Mouse (Mus musculus) liver, postnatal 0 days (tissue): ENCODE measurements at regions not wholly inside any gene's neighbourhood (a gene's known extent, or its start where the extent isn't known, plus 50 kb on each side); places are given as distances from the start of the nearest gene placed in this dataset.

ENCODE experiments used
- ATAC-seq: fragments of 200-750 bp; cut with Nextera tagmentation; 2 replicates; pipeline ENCODE4 v1.8.0; 2017; ENCODE audit warnings: mild to moderate bottlenecking, moderate library complexity
- DNase-seq: peaks from one replicate; pipeline ENCODE4 v3.0.0-alpha.2; 2016
- H3K27ac ChIP-seq: fragments of 300-500 bp; sonication (generic); 2 replicates; pipeline ENCODE4 v1.5.1; 2014; ENCODE audit warnings: antibody characterized with exemption, moderate library complexity, mild to moderate bottlenecking, low read depth
- H3K27me3 ChIP-seq: fragments of 300-500 bp; sonication (generic); 2 replicates; pipeline ENCODE4 v1.6.1; 2014; ENCODE audit warnings: low read length, control low read depth, mixed read lengths; ENCODE audit not compliant: insufficient read depth
- H3K36me3 ChIP-seq: fragments of 300-500 bp; sonication (generic); replicated peaks from 2 replicates; pipeline ENCODE4 v1.6.1; 2014; ENCODE audit warnings: mild to moderate bottlenecking, control low read depth, low read length, moderate library complexity, mixed read lengths; ENCODE audit not compliant: insufficient read depth
- H3K4me1 ChIP-seq: fragments of 300-500 bp; sonication (generic); 2 replicates; pipeline ENCODE4 v1.6.1; 2014; ENCODE audit warnings: antibody characterized with exemption, mild to moderate bottlenecking, control low read depth; ENCODE audit not compliant: insufficient read depth
- H3K4me2 ChIP-seq: fragments of 300-500 bp; sonication (generic); 2 replicates; pipeline ENCODE4 v1.6.1; 2014; ENCODE audit warnings: low read depth, mild to moderate bottlenecking, low read length, moderate library complexity, mixed read lengths
- H3K4me3 ChIP-seq: fragments of 300-500 bp; sonication (generic); 2 replicates; pipeline ENCODE4 v1.5.1; 2014; ENCODE audit warnings: low read depth, low read length
- H3K9ac ChIP-seq: fragments of 300-500 bp; sonication (generic); replicated peaks from 2 replicates; pipeline ENCODE4 v1.6.1; 2014; ENCODE audit warnings: mild to moderate bottlenecking, moderate library complexity
- H3K9me3 ChIP-seq: fragments of 300-500 bp; sonication (generic); 2 replicates; pipeline ENCODE4 v1.6.1; 2016; ENCODE audit warnings: mild to moderate bottlenecking, control low read depth, low read length, mixed read lengths
- CTCF ChIP-seq: sonication (generic); IDR thresholded peaks from 2 replicates; pipeline ENCODE4 v1.5.1; 2016; ENCODE audit warnings: antibody characterized with exemption, low read depth
- EP300 ChIP-seq: IDR thresholded peaks from 2 replicates; pipeline ENCODE4 v1.6.1; 2016; ENCODE audit warnings: antibody characterized with exemption, low read depth, mild to moderate bottlenecking
- WGBS: fragments of 180-500 bp; shearing (Covaris S2); extraction: QIAGEN DNeasy Blood & Tissue Kit; methylation state at CpG from one replicate; pipeline ENCODE4 v1.1.7; 2014; ENCODE audit not compliant: insufficient replicate concordance; 5-methylcytosine and 5-hydroxymethylcytosine counted together

DNA sequence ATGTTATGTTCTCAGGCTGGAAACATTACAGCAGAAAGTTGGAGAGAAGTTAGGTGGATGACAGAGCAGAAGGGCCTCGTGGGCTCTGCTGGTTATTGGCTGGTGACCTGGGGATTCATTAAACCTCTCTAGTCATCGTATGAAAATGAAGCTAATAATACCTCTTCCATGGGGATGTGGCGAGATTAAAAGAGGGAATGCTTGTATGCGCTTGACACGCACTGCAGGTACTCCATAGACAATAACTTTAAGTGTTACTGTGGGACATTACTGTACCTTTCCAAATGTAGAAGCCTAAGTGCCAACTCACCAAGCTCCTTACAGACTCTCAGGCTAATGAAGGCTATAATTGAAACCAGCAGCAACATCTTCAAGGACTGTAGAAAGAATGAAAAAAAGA is 303.1 kb downstream of the Fam198b start:
- Histone ChIP-seq H3K4me3 (no peak overlapping the region), H3K27ac (no peak overlapping the region), H3K4me2 (no peak overlapping the region), H3K4me1 (no peaks in the 10 kb centered on the region), H3K9me3 (no peaks in the 10 kb centered on the region), H3K9ac (no peak overlapping the region), H3K36me3 (no peaks in the 10 kb centered on the region), H3K27me3 (no peaks in the 10 kb centered on the region)
- no peak for TF ChIP-seq EP300
- DNase-seq (no peak), ATAC-seq (no peak)
- 72% methylated on average over 5 of the region's 5 CpGs for WGBS

DNA sequence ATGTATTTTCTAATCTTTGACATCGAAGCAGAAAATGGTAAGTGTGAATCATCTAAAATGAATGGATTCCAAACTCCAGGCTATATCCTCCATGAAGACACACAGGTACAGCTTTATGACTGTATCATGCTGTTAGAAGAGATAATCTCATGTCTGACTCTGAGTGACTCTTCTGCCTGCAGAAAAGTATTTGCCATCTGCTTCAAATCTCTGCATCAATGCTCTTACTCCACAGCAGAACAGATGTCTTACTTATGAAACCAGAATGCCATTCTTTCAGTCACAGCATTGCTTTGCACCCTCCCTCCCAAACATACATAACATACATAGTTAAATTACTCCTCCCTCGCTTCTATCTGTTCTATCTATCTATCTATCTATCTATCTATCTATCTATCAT is 316.6 kb downstream of the Fam198b start:
- no peak overlapping the region for H3K9ac ChIP-seq
- no peak overlapping the region for H3K4me2 ChIP-seq
- H3K27me3 ChIP-seq = no peaks in the 10 kb centered on the region
- DNase-seq (no peak), ATAC-seq (no peak)
- no peaks in the 10 kb centered on the region for H3K4me1 ChIP-seq
- 51% methylated on average over 2 of the region's 2 CpGs for WGBS
- TF ChIP-seq CTCF (no peak), EP300 (no peak)
- H3K4me3 ChIP-seq = no peak overlapping the region
- H3K36me3 ChIP-seq = no peaks in the 10 kb centered on the region
- H3K27ac ChIP-seq = no peak overlapping the region
- no peaks in the 10 kb centered on the region for H3K9me3 ChIP-seq

DNA sequence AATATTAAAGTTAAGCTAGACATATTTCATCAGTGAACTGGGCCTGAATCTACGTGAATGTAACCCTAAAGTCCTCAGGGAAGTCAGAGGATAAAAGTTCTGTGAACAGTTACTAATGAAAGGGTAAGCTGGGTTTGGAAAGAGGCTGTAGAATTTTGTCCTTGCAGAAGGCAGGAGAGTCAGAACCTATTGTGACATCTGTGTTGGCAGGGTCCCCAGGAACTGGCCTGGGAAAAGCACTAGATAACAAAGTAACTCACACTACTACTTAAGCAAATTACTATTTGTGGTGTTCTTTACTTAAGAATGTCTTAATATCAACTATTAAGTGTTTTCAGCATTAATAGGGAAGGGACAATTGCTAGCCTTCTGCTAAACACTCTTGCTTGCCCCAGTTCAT is 320.5 kb downstream of the Fam198b start:
- no peaks in the 10 kb centered on the region for H3K9me3 ChIP-seq
- DNase-seq = no peak

DNA sequence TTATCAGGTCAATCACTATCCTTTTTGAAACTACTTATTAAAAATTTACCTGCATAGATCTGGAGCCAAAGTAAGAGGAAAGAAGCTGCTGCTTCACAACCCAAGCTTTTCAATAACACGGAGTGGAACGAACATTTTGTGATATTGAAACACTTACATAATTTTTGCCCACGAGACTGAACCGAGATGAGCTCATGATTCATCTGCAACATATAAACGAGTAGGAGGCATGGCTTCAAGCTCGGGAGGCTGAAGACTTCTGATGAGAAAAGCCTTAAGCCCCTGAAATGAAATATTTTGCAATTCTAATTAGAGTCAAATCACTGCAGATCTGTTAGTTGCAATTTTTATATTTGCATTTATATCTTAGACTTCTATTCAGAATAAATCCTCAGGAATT is 321.0 kb downstream of the Fam198b start:
- Histone ChIP-seq H3K36me3 (no peaks in the 10 kb centered on the region), H3K27me3 (no peaks in the 10 kb centered on the region), H3K9me3 (no peaks in the 10 kb centered on the region), H3K27ac (no peak overlapping the region), H3K4me1 (no peaks in the 10 kb centered on the region), H3K9ac (no peak overlapping the region), H3K4me2 (no peak overlapping the region), H3K4me3 (no peak overlapping the region)
- WGBS = 64% methylated on average over 6 of the region's 6 CpGs
- DNase-seq (no peak), ATAC-seq (no peak)
- no peak for TF ChIP-seq CTCF
- no peak for TF ChIP-seq EP300

More for the DNA sequence above, 320.5 kb downstream of the Fam198b start:
- Histone ChIP-seq H3K27me3 (no peaks in the 10 kb centered on the region), H3K36me3 (no peaks in the 10 kb centered on the region), H3K27ac (no peak overlapping the region), H3K9ac (no peak overlapping the region), H3K4me1 (no peaks in the 10 kb centered on the region), H3K4me3 (no peak overlapping the region), H3K4me2 (no peak overlapping the region)
- no peak for ATAC-seq
- no peak for TF ChIP-seq EP300
- TF ChIP-seq CTCF = no peak
- WGBS = 62% methylated on average over 1 of the region's 1 CpGs

DNA sequence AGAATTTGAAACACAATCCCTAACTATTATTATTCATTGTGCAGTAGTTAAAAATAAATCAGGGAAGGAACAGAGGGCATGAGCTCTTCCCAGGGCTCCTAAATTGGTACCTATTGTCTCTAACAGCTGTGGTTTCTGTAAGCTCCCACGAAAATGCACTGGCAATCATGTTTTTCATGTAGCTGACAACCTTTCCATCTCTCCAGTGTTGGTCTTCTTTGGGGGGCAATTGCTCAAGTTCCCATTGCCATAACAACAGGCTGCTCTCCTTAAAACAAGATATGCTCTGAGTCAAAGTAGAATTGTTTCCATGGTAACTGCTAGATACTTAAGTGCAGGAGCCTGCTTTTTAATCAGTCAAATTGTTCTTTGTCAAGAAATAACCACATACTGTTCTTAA is 322.7 kb downstream of the Fam198b start:
- H3K27ac ChIP-seq = no peak overlapping the region
- ATAC-seq (no peak), DNase-seq (no peak)
- H3K9me3 ChIP-seq = no peaks in the 10 kb centered on the region
- H3K27me3 ChIP-seq = no peaks in the 10 kb centered on the region
- WGBS = 26% methylated on average over 1 of the region's 1 CpGs
- H3K4me1 ChIP-seq = no peaks in the 10 kb centered on the region
- no peak overlapping the region for H3K4me3 ChIP-seq
- no peak for TF ChIP-seq CTCF
- no peak for TF ChIP-seq EP300
- no peak overlapping the region for H3K9ac ChIP-seq
- no peak overlapping the region for H3K4me2 ChIP-seq
- H3K36me3 ChIP-seq = no peaks in the 10 kb centered on the region

DNA sequence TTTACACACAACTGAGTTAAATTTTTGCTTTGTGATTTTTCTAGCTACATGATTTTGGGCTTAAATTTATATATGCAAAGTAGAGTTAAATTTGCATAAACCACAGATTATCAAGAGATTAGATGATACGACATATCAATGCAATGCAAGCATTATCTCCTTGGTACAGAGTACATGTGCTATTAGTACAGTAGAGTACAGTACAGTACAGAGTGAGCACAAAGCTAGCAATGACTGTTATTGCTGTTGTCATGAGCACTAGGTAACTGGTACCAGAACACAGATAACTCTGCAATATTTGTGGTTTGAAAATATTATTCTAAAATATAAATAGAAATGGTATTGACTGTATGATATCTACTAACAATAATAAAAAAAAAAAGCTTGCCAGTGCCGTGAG is 323.7 kb downstream of the Fam198b start:
- no peaks in the 10 kb centered on the region for H3K27me3 ChIP-seq
- ATAC-seq = no peak
- no peak for DNase-seq
- WGBS = 79% methylated on average over 2 of the region's 2 CpGs
- H3K4me3 ChIP-seq = no peak overlapping the region
- no peak for TF ChIP-seq EP300
- TF ChIP-seq CTCF = no peak
- H3K36me3 ChIP-seq = no peaks in the 10 kb centered on the region
- H3K4me1 ChIP-seq = no peaks in the 10 kb centered on the region
- H3K4me2 ChIP-seq = no peak overlapping the region
- no peak overlapping the region for H3K9ac ChIP-seq
- H3K27ac ChIP-seq = no peak overlapping the region
- no peaks in the 10 kb centered on the region for H3K9me3 ChIP-seq

DNA sequence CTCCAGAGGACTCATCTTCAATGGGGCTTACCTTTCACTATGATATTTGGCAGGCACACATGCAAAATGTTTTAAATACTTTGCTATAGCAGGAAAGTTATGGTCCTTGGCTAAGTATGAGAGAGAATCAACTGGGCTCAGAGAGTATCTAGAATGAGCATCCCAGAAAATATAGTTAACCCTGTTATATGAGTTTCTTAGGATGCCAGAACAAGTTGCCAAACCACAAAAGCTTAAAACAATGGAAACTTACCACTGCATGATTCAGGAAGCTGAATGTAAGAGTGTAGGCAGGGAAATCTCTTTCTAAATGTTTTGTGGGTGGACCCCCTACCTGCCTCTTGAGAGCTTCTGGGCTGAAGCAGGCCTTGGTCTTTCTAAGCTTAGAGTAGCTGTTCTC is 325.3 kb downstream of the Fam198b start:
- ATAC-seq (no peak), DNase-seq (no peak)
- no peaks in the 10 kb centered on the region for H3K4me1 ChIP-seq
- TF ChIP-seq CTCF (no peak), EP300 (no peak)
- no peaks in the 10 kb centered on the region for H3K27me3 ChIP-seq
- no peak overlapping the region for H3K27ac ChIP-seq
- H3K9me3 ChIP-seq = no peaks in the 10 kb centered on the region
- no peak overlapping the region for H3K9ac ChIP-seq
- no peak overlapping the region for H3K4me3 ChIP-seq
- no peak overlapping the region for H3K4me2 ChIP-seq
- H3K36me3 ChIP-seq = no peaks in the 10 kb centered on the region
